Mouse (Mus musculus): ENCODE measurements at regions not wholly inside any gene's neighbourhood (a gene's known extent, or its start where the extent isn't known, plus 50 kb on each side); places are given as distances from the start of the nearest gene placed in this dataset.

DNA sequence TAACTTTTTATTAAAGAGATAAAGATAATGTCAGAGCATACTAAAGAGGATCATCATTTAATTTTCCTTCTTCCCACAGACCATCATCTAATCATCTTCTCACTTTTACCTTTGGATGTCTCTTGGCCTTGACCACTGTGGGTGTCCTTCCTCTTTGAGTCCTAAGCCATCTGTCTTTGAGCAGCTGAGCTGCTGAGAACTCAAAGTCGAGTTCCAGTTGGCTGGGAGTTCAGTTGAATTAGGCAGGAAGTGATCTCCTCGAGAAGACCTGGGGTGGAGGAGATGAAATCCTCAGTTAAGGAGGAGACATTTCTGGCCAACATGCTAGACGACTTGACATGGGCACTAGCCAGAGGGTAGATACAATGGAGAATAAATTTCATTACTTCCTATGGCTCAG, 137.4 kb upstream of the Kcnip4 start:
- 68% methylated on average over 3 of the region's 3 CpGs for WGBS
- H3K9me3 ChIP-seq (ENCODE audit: low read length): no peaks in the 10 kb centered on the region
- no peak overlapping the region for H3K27ac ChIP-seq (ENCODE audit: low read length)
- H3K4me2 ChIP-seq (replicated peaks; ENCODE audit: low read depth, low read length): no peak overlapping the region
- H3K27me3 ChIP-seq (ENCODE audit: insufficient read depth, low read length): no peaks in the 10 kb centered on the region
- no peak overlapping the region for H3K9ac ChIP-seq (replicated peaks; ENCODE audit: low read length)
- no peak for ATAC-seq (ENCODE audit: low FRiP score, low TSS enrichment)
- H3K4me1 ChIP-seq (ENCODE audit: insufficient read depth, low read length): no peaks in the 10 kb centered on the region
- no peaks in the 10 kb centered on the region for H3K36me3 ChIP-seq (ENCODE audit: insufficient read depth, low read length)
- H3K4me3 ChIP-seq (ENCODE audit: low read length): no peak overlapping the region

DNA sequence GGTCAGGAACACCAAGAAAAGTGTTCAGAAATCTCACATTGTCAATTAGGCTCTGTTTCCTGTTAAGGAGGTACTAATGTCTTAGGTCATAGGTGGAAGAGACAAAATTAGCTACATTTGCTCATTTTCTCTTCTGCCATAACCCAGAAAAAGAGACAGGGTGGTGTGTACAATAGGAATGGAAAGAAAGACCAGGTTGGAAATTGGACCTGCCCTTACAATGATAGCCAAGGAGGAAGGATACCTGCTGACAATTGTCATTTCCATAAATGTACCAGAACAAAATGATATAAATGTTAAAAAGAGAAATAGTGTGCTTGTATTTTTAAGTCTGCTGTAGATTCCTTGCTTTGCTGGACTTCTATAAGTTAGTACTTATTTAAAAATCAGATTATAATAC, 135.9 kb upstream of the Kcnip4 start:
- Histone ChIP-seq H3K9ac (replicated peaks; ENCODE audit: low read length) (no peak overlapping the region), H3K4me3 (ENCODE audit: low read length) (no peak overlapping the region), H3K9me3 (ENCODE audit: low read length) (no peaks in the 10 kb centered on the region), H3K4me1 (ENCODE audit: insufficient read depth, low read length) (no peaks in the 10 kb centered on the region), H3K4me2 (replicated peaks; ENCODE audit: low read depth, low read length) (no peak overlapping the region), H3K36me3 (ENCODE audit: insufficient read depth, low read length) (no peaks in the 10 kb centered on the region), H3K27me3 (ENCODE audit: insufficient read depth, low read length) (no peaks in the 10 kb centered on the region), H3K27ac (ENCODE audit: low read length) (no peak overlapping the region)
- no peak for ATAC-seq (ENCODE audit: low FRiP score, low TSS enrichment)

DNA sequence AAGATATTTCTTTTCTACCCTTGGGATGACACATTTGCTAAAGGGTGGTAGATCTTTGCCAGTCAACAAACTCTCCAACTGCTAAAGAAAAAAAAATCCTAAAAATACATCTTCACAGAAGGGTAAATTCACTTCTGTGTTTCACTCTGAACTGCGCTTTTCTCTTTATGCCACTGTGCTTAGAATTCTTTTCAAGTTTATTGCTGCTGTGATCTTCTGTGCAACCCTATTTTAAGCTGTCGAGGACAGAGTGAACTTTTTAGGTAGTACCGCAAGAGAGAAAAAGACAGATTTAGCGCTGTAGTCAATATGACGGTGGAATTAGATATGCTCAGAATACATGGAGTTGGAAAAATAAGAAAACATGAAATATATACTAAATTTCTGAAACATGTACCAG, 126.2 kb upstream of the Kcnip4 start:
- no peaks in the 10 kb centered on the region for H3K36me3 ChIP-seq (ENCODE audit: insufficient read depth, low read length)
- no peak overlapping the region for H3K4me3 ChIP-seq (ENCODE audit: low read length)
- no peak overlapping the region for H3K4me2 ChIP-seq (replicated peaks; ENCODE audit: low read depth, low read length)
- no peaks in the 10 kb centered on the region for H3K9me3 ChIP-seq (ENCODE audit: low read length)
- no peaks in the 10 kb centered on the region for H3K27me3 ChIP-seq (ENCODE audit: insufficient read depth, low read length)
- H3K4me1 ChIP-seq (ENCODE audit: insufficient read depth, low read length): no peaks in the 10 kb centered on the region
- no peak for ATAC-seq (ENCODE audit: low FRiP score, low TSS enrichment)
- WGBS: 88% methylated on average over 5 of the region's 5 CpGs
- no peak overlapping the region for H3K27ac ChIP-seq (ENCODE audit: low read length)
- no peak overlapping the region for H3K9ac ChIP-seq (replicated peaks; ENCODE audit: low read length)

DNA sequence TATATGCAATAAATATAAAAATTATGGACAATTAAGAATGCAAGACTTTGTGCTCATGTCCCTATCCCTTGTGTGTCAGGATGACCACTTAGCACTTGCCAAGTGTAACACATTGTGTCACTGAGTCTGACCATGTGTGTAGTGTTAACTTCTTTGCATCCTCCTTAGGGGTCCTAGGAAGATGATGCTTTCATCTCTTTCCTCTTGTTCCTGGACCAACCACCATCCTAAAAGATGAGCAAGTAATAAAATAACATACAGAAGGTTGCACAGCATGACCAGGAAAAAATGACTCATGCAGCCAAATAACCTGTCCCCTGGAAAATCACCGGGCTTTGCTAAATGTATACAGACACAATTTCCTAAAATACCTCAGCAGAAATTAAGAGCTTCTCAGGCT, 121.1 kb upstream of the Kcnip4 start:
- Histone ChIP-seq H3K9ac (replicated peaks; ENCODE audit: low read length) (no peak overlapping the region), H3K4me3 (ENCODE audit: low read length) (no peak overlapping the region), H3K4me2 (replicated peaks; ENCODE audit: low read depth, low read length) (no peak overlapping the region), H3K27me3 (ENCODE audit: insufficient read depth, low read length) (no peaks in the 10 kb centered on the region), H3K27ac (ENCODE audit: low read length) (no peak overlapping the region), H3K9me3 (ENCODE audit: low read length) (no peaks in the 10 kb centered on the region), H3K36me3 (ENCODE audit: insufficient read depth, low read length) (no peaks in the 10 kb centered on the region), H3K4me1 (ENCODE audit: insufficient read depth, low read length) (no peaks in the 10 kb centered on the region)
- no peak for ATAC-seq (ENCODE audit: low FRiP score, low TSS enrichment)
- 90% methylated on average over 1 of the region's 1 CpGs for WGBS

DNA sequence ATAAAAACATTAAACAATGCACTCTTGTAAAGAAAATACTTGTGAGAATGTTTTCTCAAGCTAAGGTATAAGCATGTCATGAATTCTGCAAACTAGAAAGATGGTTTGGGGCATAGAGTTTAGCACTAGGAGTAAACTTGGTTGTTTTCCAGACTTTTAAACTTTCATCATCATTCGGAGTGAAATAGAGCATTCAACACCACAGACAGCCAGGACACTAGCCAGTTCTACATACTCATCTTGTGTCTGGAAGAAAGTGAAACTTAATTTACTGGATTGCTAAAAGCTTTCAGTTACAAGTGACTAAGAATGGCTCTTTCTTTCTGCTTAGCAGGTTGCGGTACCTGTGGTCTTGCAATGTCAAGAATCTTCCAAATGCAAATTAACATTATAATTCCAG, 119.9 kb upstream of the Kcnip4 start:
- Histone ChIP-seq H3K36me3 (ENCODE audit: insufficient read depth, low read length) (no peaks in the 10 kb centered on the region), H3K4me2 (replicated peaks; ENCODE audit: low read depth, low read length) (no peak overlapping the region), H3K27me3 (ENCODE audit: insufficient read depth, low read length) (no peaks in the 10 kb centered on the region), H3K4me3 (ENCODE audit: low read length) (no peak overlapping the region), H3K4me1 (ENCODE audit: insufficient read depth, low read length) (no peaks in the 10 kb centered on the region), H3K9me3 (ENCODE audit: low read length) (no peaks in the 10 kb centered on the region), H3K27ac (ENCODE audit: low read length) (no peak overlapping the region), H3K9ac (replicated peaks; ENCODE audit: low read length) (no peak overlapping the region)
- ATAC-seq (ENCODE audit: low FRiP score, low TSS enrichment): no peak
- WGBS: 96% methylated on average over 2 of the region's 2 CpGs

DNA sequence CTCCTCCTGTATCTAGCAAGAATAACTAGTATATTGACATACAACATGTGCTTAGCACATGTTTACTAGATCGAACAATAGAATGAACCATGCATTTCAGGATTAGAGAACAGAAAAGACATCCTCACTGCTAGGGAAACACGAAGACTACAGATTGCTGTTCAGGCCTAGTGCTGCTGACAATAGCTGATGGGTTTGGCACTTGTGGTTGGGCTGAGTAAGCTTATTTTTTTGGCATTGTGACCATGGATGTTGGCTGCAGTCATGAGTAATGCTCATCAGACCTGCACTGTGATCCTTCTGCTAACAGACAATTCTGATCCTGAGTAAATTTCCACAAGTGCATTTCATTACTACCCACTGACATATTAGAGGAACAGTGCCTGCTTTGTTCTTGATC, 117.7 kb upstream of the Kcnip4 start:
- no peak for ATAC-seq (ENCODE audit: low FRiP score, low TSS enrichment)
- 87% methylated on average over 2 of the region's 2 CpGs for WGBS
- Histone ChIP-seq H3K4me3 (ENCODE audit: low read length) (no peak overlapping the region), H3K9ac (replicated peaks; ENCODE audit: low read length) (no peak overlapping the region), H3K9me3 (ENCODE audit: low read length) (no peaks in the 10 kb centered on the region), H3K4me1 (ENCODE audit: insufficient read depth, low read length) (no peaks in the 10 kb centered on the region), H3K27me3 (ENCODE audit: insufficient read depth, low read length) (no peaks in the 10 kb centered on the region), H3K4me2 (replicated peaks; ENCODE audit: low read depth, low read length) (no peak overlapping the region), H3K27ac (ENCODE audit: low read length) (no peak overlapping the region), H3K36me3 (ENCODE audit: insufficient read depth, low read length) (no peaks in the 10 kb centered on the region)

DNA sequence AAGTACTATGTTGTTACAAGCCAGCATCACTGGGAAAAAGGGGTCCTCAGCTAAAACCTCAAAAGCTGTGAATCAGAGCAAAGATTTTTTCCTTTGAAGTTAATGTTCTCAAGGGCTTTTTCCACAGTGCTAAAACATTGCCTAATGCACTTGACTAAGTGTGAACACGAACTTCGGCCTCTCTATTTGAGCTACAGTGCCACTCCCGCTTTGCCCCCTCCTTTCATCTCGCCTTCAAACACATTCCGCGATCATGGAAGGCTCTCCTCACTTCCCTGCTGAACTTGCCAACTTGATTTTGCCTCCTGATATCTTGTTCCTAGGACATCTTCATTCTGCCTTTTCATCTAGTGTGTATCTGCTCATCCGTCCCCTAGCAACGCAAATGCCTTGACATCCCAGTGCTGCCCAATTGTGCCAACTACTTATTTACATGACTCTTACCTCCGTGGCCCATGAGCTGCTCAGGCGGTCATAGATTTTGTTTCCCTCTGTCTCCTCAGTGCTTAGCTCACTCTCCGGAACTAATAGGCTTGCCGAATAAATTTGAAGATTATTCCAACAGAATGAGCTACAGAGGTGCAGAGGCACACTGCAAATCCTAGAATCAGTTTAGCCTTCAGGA, 116.6 kb upstream of the Kcnip4 start:
- Histone ChIP-seq H3K9ac (replicated peaks; ENCODE audit: low read length) (no peak overlapping the region), H3K4me2 (replicated peaks; ENCODE audit: low read depth, low read length) (no peak overlapping the region), H3K27me3 (ENCODE audit: insufficient read depth, low read length) (no peaks in the 10 kb centered on the region), H3K27ac (ENCODE audit: low read length) (no peak overlapping the region), H3K4me3 (ENCODE audit: low read length) (no peak overlapping the region), H3K4me1 (ENCODE audit: insufficient read depth, low read length) (no peaks in the 10 kb centered on the region), H3K9me3 (ENCODE audit: low read length) (no peaks in the 10 kb centered on the region), H3K36me3 (ENCODE audit: insufficient read depth, low read length) (no peaks in the 10 kb centered on the region)
- ATAC-seq (ENCODE audit: low FRiP score, low TSS enrichment): no peak
- 78% methylated on average over 12 of the region's 12 CpGs for WGBS

DNA sequence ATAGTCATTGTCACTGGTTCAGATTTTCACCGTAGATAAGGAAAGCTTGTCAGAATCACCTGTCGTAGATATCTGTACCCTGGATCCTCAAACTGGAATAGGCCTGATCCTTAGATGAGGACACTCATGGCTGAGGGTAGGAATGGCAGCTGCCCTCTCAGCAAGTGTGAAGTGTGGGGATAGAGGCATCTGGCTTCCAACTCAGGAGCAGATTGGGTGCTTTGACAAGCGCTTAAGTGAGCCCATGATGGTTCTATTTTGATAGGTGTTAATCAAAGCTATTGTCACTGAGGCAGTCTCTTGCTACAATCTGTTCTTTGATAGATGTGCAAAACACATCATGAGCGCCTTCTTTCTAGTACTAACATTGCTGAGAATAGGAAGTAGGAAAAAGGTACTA, 114.9 kb upstream of the Kcnip4 start:
- H3K4me1 ChIP-seq (ENCODE audit: insufficient read depth, low read length): no peaks in the 10 kb centered on the region
- no peaks in the 10 kb centered on the region for H3K36me3 ChIP-seq (ENCODE audit: insufficient read depth, low read length)
- no peak for ATAC-seq (ENCODE audit: low FRiP score, low TSS enrichment)
- H3K4me3 ChIP-seq (ENCODE audit: low read length): no peak overlapping the region
- WGBS: 93% methylated on average over 4 of the region's 4 CpGs
- no peaks in the 10 kb centered on the region for H3K9me3 ChIP-seq (ENCODE audit: low read length)
- H3K4me2 ChIP-seq (replicated peaks; ENCODE audit: low read depth, low read length): no peak overlapping the region
- H3K27me3 ChIP-seq (ENCODE audit: insufficient read depth, low read length): no peaks in the 10 kb centered on the region
- no peak overlapping the region for H3K9ac ChIP-seq (replicated peaks; ENCODE audit: low read length)
- H3K27ac ChIP-seq (ENCODE audit: low read length): no peak overlapping the region

DNA sequence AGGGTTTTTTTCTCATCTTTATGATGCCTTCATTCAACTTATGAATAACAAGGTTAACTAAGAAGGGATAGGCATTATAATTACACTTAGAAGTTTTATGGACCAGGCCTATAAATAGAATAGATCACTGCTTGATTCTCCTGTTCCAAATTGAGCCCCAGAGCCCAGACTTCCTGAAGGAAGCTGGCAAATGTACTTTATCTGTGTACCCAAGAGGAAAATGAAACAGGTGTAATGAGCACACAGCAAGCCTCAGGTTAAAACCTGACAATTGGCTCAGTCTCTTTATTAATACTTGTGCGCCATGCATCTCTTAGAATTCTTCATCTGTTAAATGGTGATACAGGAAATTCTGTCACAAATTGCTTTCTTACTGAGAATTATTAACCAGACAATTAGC, 95.4 kb upstream of the Kcnip4 start:
- Histone ChIP-seq H3K4me3 (ENCODE audit: low read length) (no peak overlapping the region), H3K27me3 (ENCODE audit: insufficient read depth, low read length) (no peaks in the 10 kb centered on the region)
- 73% methylated on average over 1 of the region's 1 CpGs for WGBS

DNA sequence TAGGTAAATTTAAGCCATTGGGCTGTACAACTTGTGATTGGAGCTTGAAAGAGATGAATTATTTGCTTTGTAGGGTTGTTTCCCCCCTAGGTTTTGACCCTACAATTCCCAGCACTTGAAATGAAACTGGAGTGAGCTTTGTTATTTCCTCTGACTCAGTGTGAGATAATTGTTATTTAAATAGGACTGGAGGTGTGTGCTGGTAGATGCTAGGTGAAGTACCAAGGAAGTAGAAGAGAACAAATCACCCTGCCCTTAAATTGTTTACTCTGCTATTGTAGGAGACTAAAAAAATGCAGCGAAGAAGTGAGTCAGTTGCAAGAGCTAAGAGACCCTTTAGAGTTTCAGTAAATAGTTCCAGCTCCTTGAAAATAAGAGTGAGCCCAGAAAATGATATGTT, 82.1 kb upstream of the Kcnip4 start:
- Histone ChIP-seq H3K36me3 (ENCODE audit: insufficient read depth, low read length) (no peaks in the 10 kb centered on the region), H3K9ac (replicated peaks; ENCODE audit: low read length) (no peak overlapping the region), H3K4me2 (replicated peaks; ENCODE audit: low read depth, low read length) (no peak overlapping the region), H3K4me1 (ENCODE audit: insufficient read depth, low read length) (no peaks in the 10 kb centered on the region), H3K4me3 (ENCODE audit: low read length) (no peak overlapping the region), H3K27me3 (ENCODE audit: insufficient read depth, low read length) (no peaks in the 10 kb centered on the region), H3K9me3 (ENCODE audit: low read length) (no peaks in the 10 kb centered on the region), H3K27ac (ENCODE audit: low read length) (no peak overlapping the region)
- 52% methylated on average over 1 of the region's 1 CpGs for WGBS
- no peak for ATAC-seq (ENCODE audit: low FRiP score, low TSS enrichment)

More for the DNA sequence above, 95.4 kb upstream of the Kcnip4 start:
- Histone ChIP-seq H3K36me3 (ENCODE audit: insufficient read depth, low read length) (no peaks in the 10 kb centered on the region), H3K9ac (replicated peaks; ENCODE audit: low read length) (no peak overlapping the region), H3K9me3 (ENCODE audit: low read length) (no peaks in the 10 kb centered on the region), H3K4me1 (ENCODE audit: insufficient read depth, low read length) (no peaks in the 10 kb centered on the region), H3K4me2 (replicated peaks; ENCODE audit: low read depth, low read length) (no peak overlapping the region), H3K27ac (ENCODE audit: low read length) (no peak overlapping the region)
- ATAC-seq (ENCODE audit: low FRiP score, low TSS enrichment): no peak

DNA sequence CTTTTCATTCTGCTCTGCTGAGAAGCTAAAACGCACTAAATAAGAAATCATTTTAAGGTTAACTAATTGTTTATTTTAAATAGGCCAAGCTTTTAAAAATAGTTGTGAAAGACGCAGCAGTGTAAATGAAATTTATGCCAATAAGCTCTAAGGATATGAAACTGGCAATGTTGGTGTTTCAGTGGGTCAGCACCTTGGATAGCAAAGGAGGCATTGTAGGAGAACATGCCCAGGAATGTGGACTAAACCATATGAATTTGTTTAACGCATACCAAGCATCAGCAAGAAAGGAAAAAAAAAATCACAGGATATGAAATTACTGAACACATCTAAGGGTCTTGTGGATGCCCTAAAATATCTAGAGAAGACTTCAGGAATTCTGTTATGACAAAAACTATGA, 56.1 kb upstream of the Kcnip4 start:
- Histone ChIP-seq H3K4me1 (ENCODE audit: insufficient read depth, low read length) (no peaks in the 10 kb centered on the region), H3K4me3 (ENCODE audit: low read length) (no peak overlapping the region), H3K4me2 (replicated peaks; ENCODE audit: low read depth, low read length) (no peak overlapping the region), H3K9me3 (ENCODE audit: low read length) (no peaks in the 10 kb centered on the region), H3K27ac (ENCODE audit: low read length) (no peak overlapping the region), H3K27me3 (ENCODE audit: insufficient read depth, low read length) (no peaks in the 10 kb centered on the region), H3K9ac (replicated peaks; ENCODE audit: low read length) (no peak overlapping the region), H3K36me3 (ENCODE audit: insufficient read depth, low read length) (no peaks in the 10 kb centered on the region)
- no peak for ATAC-seq (ENCODE audit: low FRiP score, low TSS enrichment)
- 77% methylated on average over 3 of the region's 3 CpGs for WGBS

Measured in kidney, embryonic 16.5 days (tissue).